Mouse (Mus musculus) C2C12 (cell line): Measurements from ENCODE around the gene Dtwd1. TPM values are rescaled to one million over a fixed set of nuclear protein-coding genes. Genes with fewer than 3 reads are reported as not detected.

ENCODE experiments used
- polyA plus RNA-seq: library from polyadenylated mRNA; unstranded; fragments of >200 nt; fragmentation: generic; extraction: Trizol; gene quantifications from one replicate; pipeline ENCODE4 v1.2.1, GENCODE M21; 2012; ENCODE audit warnings: missing spikeins

Dtwd1 gene
- polyA plus RNA-seq, 1 experiment: 8.3 TPM

Other genes with a start within 250 kb of the Dtwd1 start
- gene Fgf7, start 117.5 kb upstream of the Dtwd1 start, polyA plus RNA-seq: 2.6 TPM
- gene Fam227b, start 137 bp upstream of the Dtwd1 start, polyA plus RNA-seq: not detected
- not detected for gene Gm17555, start 63.0 kb downstream of the Dtwd1 start, polyA plus RNA-seq